Mouse (Mus musculus) embryo, embryonic 11 days (tissue): ENCODE results near the gene Ulk3.

ENCODE experiments used
- DNase-seq: peaks from one replicate; pipeline ENCODE4 v3.0.0-alpha.2; 2015

Gene Ulk3

GRCm38 (mm10) chr9:57574397-57574796, 14.9 kb upstream of the Ulk3 start:
- DNase-seq, result no peak

- DNase-seq, result no peak
Measured at GRCm38 (mm10) chr9:57575577-57575976, 13.7 kb upstream of the Ulk3 start.

GRCm38 (mm10) chr9:57577144-57577849, 12.0 kb upstream of the Ulk3 start:
- DNase-seq, result no peak

DNA sequence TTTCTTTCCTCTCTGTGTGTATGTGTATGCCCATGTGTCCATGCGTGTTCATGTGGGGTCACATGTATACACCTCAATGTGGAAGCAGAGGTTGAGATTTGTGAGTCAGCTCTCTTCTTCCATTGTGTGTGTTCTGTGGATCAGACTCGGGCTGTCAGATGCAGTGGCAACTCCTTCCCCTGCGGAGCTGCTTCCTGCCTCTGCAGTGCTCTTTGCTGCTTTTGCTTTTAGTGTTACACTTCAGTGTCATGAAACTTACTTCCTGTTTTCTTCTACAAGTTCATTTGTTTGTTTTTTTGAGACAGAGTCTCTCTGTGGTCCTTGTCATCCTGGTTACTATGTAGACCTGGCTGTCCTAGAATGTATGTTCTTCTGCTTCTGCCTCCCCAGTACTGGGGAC, 4.3 kb upstream of the Ulk3 start:
- DNase-seq, result no peak

- peak; percentile 38 for DNase-seq
Measured at GRCm38 (mm10) chr9:57590726-57591125, 1.5 kb downstream of the Ulk3 start.

DNA sequence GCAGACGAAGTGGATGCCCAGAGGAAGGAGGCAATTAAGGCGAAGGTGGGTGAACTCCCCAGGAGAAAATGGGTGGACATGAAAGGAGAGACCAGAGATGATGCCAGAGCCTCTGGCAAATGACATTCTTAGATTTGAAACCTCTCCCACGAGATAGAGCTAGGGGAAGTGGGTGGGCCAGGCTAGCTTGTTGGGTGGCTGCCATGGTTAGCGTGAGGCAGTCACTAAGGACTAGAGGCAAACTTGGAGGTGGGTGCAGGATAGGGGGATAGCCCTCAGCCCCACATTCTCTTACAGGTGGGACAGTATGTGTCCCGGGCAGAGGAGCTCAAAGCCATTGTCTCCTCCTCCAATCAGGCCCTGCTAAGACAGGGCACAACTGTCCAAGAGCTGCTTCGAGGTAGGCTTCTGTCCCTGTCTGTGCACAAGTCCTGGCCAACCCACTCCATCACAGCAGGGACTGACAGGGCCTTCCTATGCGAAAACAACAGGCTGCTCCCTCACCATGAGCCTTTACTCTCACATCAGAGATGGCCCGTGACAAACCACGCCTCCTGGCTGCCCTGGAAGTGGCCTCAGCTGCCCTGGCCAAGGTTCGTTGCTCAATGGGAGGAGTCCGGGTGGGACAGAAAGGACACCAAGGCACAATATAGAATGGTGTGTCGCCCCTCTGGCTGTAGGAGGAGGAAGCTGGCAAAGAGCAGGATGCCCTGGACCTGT, 4.4 kb downstream of the Ulk3 start:
- DNase-seq, result peak; percentile 31

- no peak for DNase-seq
Measured at GRCm38 (mm10) chr9:57594174-57594509, 4.9 kb downstream of the Ulk3 start.

DNA sequence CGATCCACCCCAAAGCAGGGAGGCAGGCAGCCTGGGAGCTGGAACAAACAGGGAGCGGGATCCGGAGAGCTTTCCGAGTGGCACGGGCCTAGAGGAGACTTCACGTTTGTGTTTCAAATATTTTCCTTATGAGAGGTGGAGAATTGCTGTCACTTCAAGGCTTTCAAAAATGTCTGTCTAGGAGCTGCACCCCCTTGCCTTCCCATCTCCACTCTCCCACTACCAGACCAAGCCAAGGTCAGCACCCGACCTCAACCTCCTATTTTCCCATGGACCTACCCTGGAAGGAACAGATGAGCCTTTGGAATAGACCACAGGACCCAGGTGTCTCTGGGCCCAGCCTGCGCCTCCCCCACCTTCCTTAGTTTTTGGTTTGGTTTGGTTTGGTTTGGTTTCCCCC, 8.0 kb downstream of the Ulk3 start:
- no peak for DNase-seq

- DNase-seq, result peak; percentile 26
Measured at GRCm38 (mm10) chr9:57597929-57598382, 8.7 kb downstream of the Ulk3 start.

GRCm38 (mm10) chr9:57598851-57599563, 9.8 kb downstream of the Ulk3 start:
- peak; percentile 42 for DNase-seq

GRCm38 (mm10) chr9:57600620-57601352, 11.5 kb downstream of the Ulk3 start:
- DNase-seq, result peak; percentile 62

DNA sequence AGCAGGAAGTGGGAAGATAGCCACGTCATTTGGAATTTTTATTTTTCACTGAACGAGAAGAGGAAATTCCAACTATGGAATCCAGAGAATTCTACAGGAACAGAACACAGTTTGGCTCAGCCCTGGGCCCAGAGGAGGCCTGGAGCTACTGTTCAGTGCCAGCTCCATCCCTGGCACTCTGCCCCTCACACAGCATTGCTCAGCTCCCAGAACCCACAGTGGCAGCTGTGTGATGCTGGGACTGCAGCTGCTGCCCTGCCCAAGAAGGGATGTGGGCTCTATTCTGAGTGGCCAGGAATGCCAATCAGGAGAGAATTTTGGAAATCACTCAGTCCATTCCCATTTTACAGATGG, 12.1 kb downstream of the Ulk3 start:
- DNase-seq, result no peak

GRCm38 (mm10) chr9:57602098-57602497, 12.8 kb downstream of the Ulk3 start:
- DNase-seq, result no peak

- DNase-seq, result no peak
Measured at GRCm38 (mm10) chr9:57604875-57605274, 15.6 kb downstream of the Ulk3 start.

DNA sequence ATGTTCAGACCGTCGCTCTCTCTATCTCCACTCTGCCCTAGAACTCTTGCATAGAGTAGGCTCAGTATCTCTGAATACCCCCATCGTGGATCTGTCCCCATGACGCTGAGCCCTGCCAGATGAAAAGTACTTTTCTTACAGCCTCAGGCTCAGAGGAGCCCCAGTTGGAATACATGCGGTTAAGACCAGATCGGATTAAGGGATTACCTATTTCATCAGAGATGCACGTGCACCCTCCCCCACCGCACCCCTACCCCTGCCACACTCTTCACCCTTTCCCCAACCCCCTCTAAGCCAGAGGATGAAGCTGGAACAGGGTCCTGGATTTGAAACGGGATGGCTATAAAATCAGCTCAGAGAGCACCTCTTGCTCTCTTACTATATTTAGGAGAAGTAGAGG, 16.3 kb downstream of the Ulk3 start:
- no peak for DNase-seq

DNA sequence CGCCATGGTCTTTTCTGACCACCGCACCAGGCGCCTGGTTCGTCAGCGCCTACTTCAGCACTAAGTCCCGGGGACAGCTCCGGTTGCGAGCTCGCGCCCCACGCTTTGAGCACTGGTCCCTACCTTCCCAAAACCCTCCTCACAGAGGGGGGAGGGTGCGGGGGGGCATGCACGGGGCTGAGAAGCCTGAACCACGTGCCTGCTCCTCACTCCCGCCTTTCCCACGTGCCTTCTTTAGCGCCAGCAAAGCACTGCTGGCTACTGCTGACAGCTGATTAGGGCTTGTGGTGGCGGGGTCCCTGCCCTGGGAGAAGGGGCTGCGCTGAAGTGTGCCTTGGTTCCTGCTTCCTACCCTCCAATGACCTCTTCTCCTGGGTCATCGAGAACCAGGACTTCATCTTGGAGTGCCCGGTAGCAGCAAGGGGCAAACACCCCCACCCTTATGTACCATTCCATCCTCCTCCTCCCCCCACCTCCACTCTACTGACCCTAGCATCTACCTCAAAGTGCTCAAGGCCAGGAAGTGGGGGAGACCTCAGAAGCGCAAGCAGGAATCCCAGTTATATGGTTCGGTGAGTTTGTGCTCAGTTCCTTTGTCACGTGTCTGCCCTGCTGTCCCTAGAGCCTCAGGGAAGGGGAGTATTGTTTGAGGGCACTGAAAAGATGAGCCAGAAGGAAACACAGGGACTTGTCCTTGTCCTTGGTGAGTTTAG, 17.0 kb downstream of the Ulk3 start, which contains the start of gene Cplx3:
Cplx3 (minus strand) TSS at position 143 of the 713 bp plus-strand sequence.
- DNase-seq, result peak; percentile 84

DNA sequence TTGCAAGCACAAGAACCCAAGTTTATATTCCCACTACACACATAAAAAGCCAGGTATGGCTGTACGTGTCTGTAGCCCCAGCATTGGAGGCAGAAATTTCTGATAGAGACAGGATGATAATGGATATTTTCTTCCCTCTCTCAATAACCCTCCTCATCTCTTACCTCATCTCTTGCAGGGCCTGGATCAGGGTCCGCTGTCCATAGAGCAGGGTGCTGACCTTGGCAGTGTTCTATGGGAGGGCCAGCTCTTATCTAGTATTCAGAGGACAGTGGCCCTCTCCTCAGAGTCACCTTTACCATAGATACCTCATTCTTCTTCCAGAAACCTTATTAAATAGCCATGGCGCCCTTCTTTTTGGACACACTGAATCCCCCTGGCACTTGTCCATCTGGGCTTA, 20.6 kb downstream of the Ulk3 start:
- no peak for DNase-seq

DNA sequence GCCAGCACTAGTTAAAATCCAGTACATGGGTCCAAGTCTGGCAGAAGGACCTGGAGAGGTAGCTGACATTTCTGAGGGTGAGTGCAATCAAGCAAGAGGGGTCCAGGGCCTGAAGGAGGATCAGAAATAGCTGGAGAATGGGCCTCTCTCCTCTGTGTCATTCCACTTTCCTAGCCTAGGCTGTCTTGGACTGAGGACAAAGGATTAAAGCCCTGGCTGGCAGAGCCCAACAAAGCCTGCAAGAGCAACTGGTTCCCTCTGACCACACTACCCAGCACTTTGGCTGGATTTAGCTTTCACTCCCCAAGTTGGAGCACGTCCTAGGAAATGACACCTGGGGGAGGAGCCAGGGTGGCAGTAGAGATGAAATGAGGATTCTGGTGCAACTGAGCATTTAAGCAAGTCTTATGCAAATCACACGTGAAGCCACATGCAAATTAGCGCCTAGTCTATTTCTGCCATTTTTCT, 21.1 kb downstream of the Ulk3 start:
- DNase-seq, result no peak

DNA sequence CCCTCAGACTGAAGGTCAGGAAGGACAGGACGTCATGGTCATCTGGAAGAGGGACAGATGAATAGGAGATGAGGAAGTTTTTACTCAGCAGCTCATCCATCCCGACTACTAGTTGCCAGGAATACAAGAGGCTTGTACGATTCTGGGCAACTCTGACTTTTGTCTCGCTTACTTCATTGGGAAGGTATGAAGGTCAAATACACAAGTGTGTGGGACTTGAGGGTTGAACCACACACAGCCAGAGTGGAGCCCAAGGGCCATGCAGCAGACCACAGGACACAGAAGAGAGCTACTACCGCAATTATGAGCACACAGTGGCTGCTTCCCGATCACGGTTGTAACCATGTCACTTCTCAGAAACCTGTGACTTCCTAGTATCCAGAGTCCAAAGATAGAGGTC, 23.3 kb downstream of the Ulk3 start:
- DNase-seq, result no peak

GRCm38 (mm10) chr9:57613975-57614374, 24.7 kb downstream of the Ulk3 start:
- no peak for DNase-seq

- no peak for DNase-seq
Measured at GRCm38 (mm10) chr9:57614786-57615185, 25.5 kb downstream of the Ulk3 start.

GRCm38 (mm10) chr9:57617556-57618169, 28.4 kb downstream of the Ulk3 start:
- DNase-seq, result no peak
